Mouse (Mus musculus): ENCODE data around the gene Lrba.

- no peak for TF ChIP-seq CTCF (conservative IDR thresholded peaks at IDR 0.05 in 1 of 2, IDR thresholded peaks at IDR 0.05 in 1 of 2; ENCODE audit: low read depth in 2 of 2, low read length in 2 of 2)
- TF ChIP-seq CHD1 (IDR thresholded peaks at IDR 0.05; ENCODE audit: low read depth, low read length), result no peak
- no peak for TF ChIP-seq POLR2AphosphoS2 (IDR thresholded peaks at IDR 0.05; ENCODE audit: low read depth, low read length)
- no peak for TF ChIP-seq POLR2A (IDR thresholded peaks at IDR 0.05; ENCODE audit: low read depth, low read length)
- no peak for TF ChIP-seq EP300 (IDR thresholded peaks at IDR 0.05; ENCODE audit: low read length)
- TF ChIP-seq USF2 (conservative IDR thresholded peaks at IDR 0.05; ENCODE audit: low read depth, low read length), result no peak
Measured at GRCm38 (mm10) chr3:86711530-86711929, 487.1 kb downstream of the Lrba start.

Data from CH12.LX (cell line).